Mouse (Mus musculus) CH12.LX (cell line): ENCODE data around the gene Prokr1. TPM values are rescaled to one million over a fixed set of nuclear protein-coding genes. Genes with fewer than 3 reads are reported as not detected.

Experiments
- DNase-seq: peaks from one replicate; pipeline ENCODE4 v3.0.0-alpha.2; 2013; ENCODE audit errors: extremely low read depth
- H3K27ac ChIP-seq: 2 replicates; pipeline ENCODE4 v1.5.1; 2012; ENCODE audit warnings: low read depth, mild to moderate bottlenecking, control low read depth, moderate library complexity; ENCODE audit not compliant: insufficient read depth
- H3K27me3 ChIP-seq: replicated peaks from 2 replicates; pipeline ENCODE3; 2012; ENCODE audit warnings: inconsistent platforms
- H3K36me3 ChIP-seq, 2 experiments: replicated peaks in 1 of 2; 2 replicates each; pipeline versions ENCODE3 to v1.6.1; 2012; ENCODE audit warnings: inconsistent platforms in 1 of 2, low read length in 1 of 2, mild to moderate bottlenecking in 1 of 2, mixed read lengths in 1 of 2, moderate library complexity in 1 of 2; ENCODE audit not compliant: control insufficient read depth in 1 of 2, insufficient read depth in 1 of 2
- H3K4me1 ChIP-seq, 2 experiments: 2 replicates each; pipeline ENCODE4 v1.6.1; 2012; ENCODE audit warnings: inconsistent platforms in 1 of 2, moderate library complexity in 1 of 2; ENCODE audit not compliant: insufficient read depth in 2 of 2, control insufficient read depth in 1 of 2
- H3K4me2 ChIP-seq: 2 replicates; pipeline ENCODE4 v1.6.1; 2012; ENCODE audit warnings: low read depth, mild to moderate bottlenecking, control low read depth; ENCODE audit not compliant: poor library complexity, insufficient read depth, severe bottlenecking
- H3K4me3 ChIP-seq, 3 experiments: fragments of 150-350 bp in 1 of 3; sonication (generic) in 1 of 3; replicated peaks in 1 of 3; 2 replicates each; pipeline versions ENCODE3 to v1.5.1; 2011 to 2012; ENCODE audit warnings: low read depth in 2 of 3, low read length in 2 of 3, mild to moderate bottlenecking in 2 of 3, moderate library complexity in 2 of 3, control low read depth in 1 of 3, improper control_type of control experiment in 1 of 3, inconsistent platforms in 1 of 3, mixed read lengths in 1 of 3; ENCODE audit not compliant: poor library complexity in 1 of 3
- H3K79me2 ChIP-seq: replicated peaks from 2 replicates; pipeline ENCODE4 v1.6.1; 2012; ENCODE audit warnings: mild to moderate bottlenecking, moderate library complexity; ENCODE audit not compliant: control insufficient read depth, poor library complexity, insufficient read depth, severe bottlenecking; ENCODE audit errors: extremely low read depth
- H3K9ac ChIP-seq: 2 replicates; pipeline ENCODE4 v1.6.1; 2012; ENCODE audit warnings: low read depth, mild to moderate bottlenecking, control low read depth, moderate library complexity; ENCODE audit not compliant: insufficient read depth
- H3K9me3 ChIP-seq: replicated peaks from 2 replicates; pipeline ENCODE3; 2012; ENCODE audit warnings: low read length, inconsistent platforms, mixed read lengths
- CHD2 ChIP-seq: IDR thresholded peaks from 2 replicates; pipeline ENCODE4 v1.6.1; 2011; ENCODE audit warnings: low read length, improper control_type of control experiment
- EP300 ChIP-seq: IDR thresholded peaks from 2 replicates; pipeline ENCODE4 v1.6.1; 2011; ENCODE audit warnings: low read length, improper control_type of control experiment
- IRF4 ChIP-seq: IDR thresholded peaks from 2 replicates; pipeline ENCODE4 v1.6.1; 2014; ENCODE audit warnings: low read depth, mild to moderate bottlenecking, inconsistent platforms, low read length, improper control_type of control experiment
- MAFK ChIP-seq: IDR thresholded peaks from 2 replicates; pipeline ENCODE4 v1.6.1; 2011; ENCODE audit warnings: low read length, improper control_type of control experiment; ENCODE audit not compliant: insufficient replicate concordance
- MAX ChIP-seq: IDR thresholded peaks from 2 replicates; pipeline ENCODE4 v1.6.1; 2011; ENCODE audit warnings: low read length, improper control_type of control experiment
- MXI1 ChIP-seq: IDR thresholded peaks from 2 replicates; pipeline ENCODE4 v1.6.1; 2011; ENCODE audit warnings: mild to moderate bottlenecking, low read depth, low read length, improper control_type of control experiment
- NELFE ChIP-seq: IDR thresholded peaks from 2 replicates; pipeline ENCODE4 v1.6.1; 2011; ENCODE audit warnings: low read depth, low read length, improper control_type of control experiment
- PAX5 ChIP-seq: IDR thresholded peaks from 2 replicates; pipeline ENCODE4 v1.6.1; 2012; ENCODE audit warnings: low read length, inconsistent platforms, mixed read lengths
- POLR2A ChIP-seq: IDR thresholded peaks from 2 replicates; pipeline ENCODE4 v1.6.1; 2011; ENCODE audit warnings: low read depth, mild to moderate bottlenecking, improper control_type of control experiment, low read length
- POLR2AphosphoS2 ChIP-seq: IDR thresholded peaks from 2 replicates; pipeline ENCODE4 v1.6.1; 2011; ENCODE audit warnings: low read depth, low read length, improper control_type of control experiment
- RAD21 ChIP-seq: IDR thresholded peaks from 2 replicates; pipeline ENCODE4 v1.6.1; 2011; ENCODE audit warnings: low read depth, mild to moderate bottlenecking, low read length, improper control_type of control experiment, moderate library complexity
- SIN3A ChIP-seq: IDR thresholded peaks from 2 replicates; pipeline ENCODE4 v1.6.1; 2012; ENCODE audit warnings: low read length, improper control_type of control experiment, inconsistent platforms
- TCF12 ChIP-seq: IDR thresholded peaks from 2 replicates; pipeline ENCODE4 v1.6.1; 2014; ENCODE audit warnings: low read depth, mild to moderate bottlenecking, inconsistent platforms, low read length, improper control_type of control experiment
- UBTF ChIP-seq: IDR thresholded peaks from 2 replicates; pipeline ENCODE4 v1.6.1; 2012; ENCODE audit warnings: low read depth, mild to moderate bottlenecking, inconsistent platforms, low read length, improper control_type of control experiment, moderate library complexity
- ZMIZ1 ChIP-seq: IDR thresholded peaks from 2 replicates; pipeline ENCODE4 v1.6.1; 2012; ENCODE audit warnings: low read depth, mild to moderate bottlenecking, inconsistent platforms, low read length, improper control_type of control experiment
- ZNF384 ChIP-seq: IDR thresholded peaks from 2 replicates; pipeline ENCODE4 v1.6.1; 2012; ENCODE audit warnings: low read depth, low read length, improper control_type of control experiment, inconsistent platforms
- dilution Hi-C: fragments of 300-500 bp; cut with MboI; formaldehyde crosslinking; loops from 2 replicates; pipeline ENCODE4 v1.14.3; 2020; ENCODE audit warnings: low sequenced_read_pairs; ENCODE audit not compliant: extremely low pct_unique_long_range_greater_than_20kb, extremely low pct_ligation_motif_present
- in situ Hi-C: fragments of 300-500 bp; cut with MboI; formaldehyde crosslinking; loops from 3 replicates; pipeline ENCODE4 v1.14.3; 2019; ENCODE audit warnings: low sequenced_read_pairs, low pct_ligation_motif_present, low pct_unique_long_range_greater_than_20kb, mixed read lengths
- polyA plus RNA-seq: library from polyadenylated mRNA; unstranded; fragments of >175 nt; gene quantifications from 2 replicates; pipeline ENCODE4 v1.2.1, GENCODE M21; 2012; ENCODE audit warnings: low read depth; ENCODE audit not compliant: insufficient read length
- total RNA-seq, 2 experiments: library from RNA; depleted of rRNA; stranded (reverse); fragments of 300-350 nt in 1 of 2; fragments of >200 nt in 1 of 2; gene quantifications; 2 replicates each; pipeline ENCODE4 v1.2.3; 2012 to 2014

Prokr1 gene
- total and polyA plus RNA-seq, 3 experiments: 0.08 TPM; not detected in 2

DNA sequence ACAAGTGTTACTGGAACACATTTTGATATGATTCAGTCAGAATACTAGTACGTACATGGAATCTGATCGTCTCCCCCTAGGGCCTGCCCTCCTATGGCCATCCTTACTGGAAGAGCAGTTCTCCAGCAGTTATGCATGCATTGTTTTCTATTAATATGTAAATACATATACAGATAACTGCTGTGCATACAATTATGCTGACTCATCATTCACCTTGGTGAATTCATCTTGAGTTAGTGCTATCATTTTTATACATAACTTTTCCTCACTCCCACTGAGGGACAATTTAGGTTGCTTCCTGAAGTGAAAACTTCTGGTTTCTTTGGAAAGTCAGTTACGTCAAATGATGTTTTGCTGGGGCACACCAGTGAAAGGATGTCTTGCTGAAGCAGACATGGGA is 32.6 kb upstream of the Prokr1 start:
- in situ Hi-C loops: no loop called here
- no peak overlapping the region for H3K4me2 ChIP-seq
- H3K79me2 ChIP-seq: no peaks in the 10 kb centered on the region
- no peak for DNase-seq
- peaks cover 0 to 3% of the 10 kb centered on the region in 2 experiments for H3K36me3 ChIP-seq
- H3K4me3 ChIP-seq: no peak overlapping the region
- H3K9ac ChIP-seq: no peak overlapping the region
- H3K27me3 ChIP-seq: no peaks in the 10 kb centered on the region
- H3K4me1 ChIP-seq: peaks cover 0 to 8% of the 10 kb centered on the region in 2 experiments; a peak in 2 of 4 replicates
- no peak overlapping the region for H3K27ac ChIP-seq
- TF ChIP-seq MAFK (peak; percentile 89), CHD2 (no peak)
- dilution Hi-C loops: no loop called here
- no peaks in the 10 kb centered on the region for H3K9me3 ChIP-seq

- in situ Hi-C loops: no loop called here
- DNase-seq: no peak
- peaks cover 0 to 8% of the 10 kb centered on the region in 2 experiments; a peak in 2 of 4 replicates for H3K4me1 ChIP-seq
- H3K4me2 ChIP-seq: no peak overlapping the region
- no peak overlapping the region for H3K27ac ChIP-seq
- H3K27me3 ChIP-seq: no peaks in the 10 kb centered on the region
- H3K4me3 ChIP-seq: no peak overlapping the region
- no peaks in the 10 kb centered on the region for H3K79me2 ChIP-seq
- dilution Hi-C loops: no loop called here
- no peaks in the 10 kb centered on the region for H3K36me3 ChIP-seq
- no peaks in the 10 kb centered on the region for H3K9me3 ChIP-seq
- no peak overlapping the region for H3K9ac ChIP-seq
- no peak for TF ChIP-seq EP300
- TF ChIP-seq, all 38 proteins: peak for 0
Measured at GRCm38 (mm10) chr6:87621281-87621680, 30.7 kb upstream of the Prokr1 start.

DNA sequence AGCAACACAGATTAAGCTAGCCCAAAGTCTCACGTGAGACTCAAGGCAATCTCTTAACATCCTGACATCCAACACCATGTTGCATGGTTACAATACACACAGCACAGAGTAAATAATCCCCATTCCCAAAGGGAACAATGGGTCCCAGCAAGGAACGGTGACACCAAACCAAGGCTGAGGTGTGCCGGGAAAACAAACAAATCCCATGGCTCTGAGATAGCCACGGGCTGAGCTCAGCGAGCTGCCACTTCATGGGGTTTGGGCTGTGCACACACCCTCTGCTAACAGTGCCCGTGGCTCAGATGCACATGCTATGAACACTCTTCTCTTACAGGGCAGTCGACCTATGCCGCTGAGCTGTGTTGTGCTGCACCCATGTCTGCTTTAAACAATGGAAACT is 27.5 kb upstream of the Prokr1 start:
- no peak for TF ChIP-seq ZMIZ1
- no peak for TF ChIP-seq MAX
- TF ChIP-seq MXI1: no peak
- TF ChIP-seq MAFK: no peak
- no peak for TF ChIP-seq POLR2A
- TF ChIP-seq RAD21: no peak
- no peak for TF ChIP-seq UBTF
- no peak for TF ChIP-seq PAX5
- no peak for TF ChIP-seq SIN3A
- TF ChIP-seq ZNF384: no peak
- no peak for TF ChIP-seq POLR2AphosphoS2
- no peak for TF ChIP-seq IRF4
- TF ChIP-seq EP300: no peak
- no peak for TF ChIP-seq NELFE
- no peak for TF ChIP-seq TCF12
- Histone ChIP-seq H3K79me2 (no peaks in the 10 kb centered on the region), H3K27ac (no peak overlapping the region), H3K9me3 (no peaks in the 10 kb centered on the region), H3K9ac (no peak overlapping the region), H3K27me3 (no peaks in the 10 kb centered on the region), H3K4me1 (peaks cover 2 to 17% of the 10 kb centered on the region in 2 experiments; a peak in 2 of 4 replicates), H3K36me3 (no peaks in the 10 kb centered on the region), H3K4me2 (no peak overlapping the region), H3K4me3 (no peak overlapping the region)
- in situ Hi-C loops: no loop called here
- dilution Hi-C loops: no loop called here
- no peak for DNase-seq
